ENCODE assay signal across 14 mouse cellular contexts in the genomic region with DNA sequence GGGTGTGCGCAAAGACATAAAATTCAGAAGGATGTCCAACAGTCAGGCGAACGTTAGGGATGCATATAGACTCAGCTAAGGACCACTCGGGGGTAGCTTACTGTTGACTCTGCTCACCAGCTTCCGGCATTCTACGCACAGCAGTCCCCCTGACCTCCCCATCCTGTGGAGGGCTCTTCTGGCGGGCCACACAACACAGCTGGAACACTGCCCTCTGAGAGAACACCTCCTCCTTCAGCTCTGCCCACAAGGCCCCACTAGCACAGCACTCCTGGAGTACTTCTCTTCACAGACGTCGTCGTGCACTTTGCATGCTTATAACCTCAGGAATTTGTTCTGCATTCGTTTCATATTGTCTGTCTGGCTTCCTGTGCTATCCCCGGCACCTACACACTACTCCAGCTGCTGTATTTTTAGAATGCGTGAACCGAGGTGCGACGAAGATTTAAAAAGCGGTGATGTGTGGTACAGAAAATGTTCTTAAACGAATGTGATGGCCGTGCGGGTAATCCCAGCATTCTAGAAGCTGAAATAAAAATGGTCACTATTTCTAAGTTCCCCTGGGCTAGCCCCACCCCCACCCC. TPM values are rescaled to one million over a fixed set of nuclear protein-coding genes. Genes with fewer than 3 reads are reported as not detected.
DNase-seq lines count a peak whose midpoint lies in the region; ATAC-seq lines count a peak whose summit lies in the region.
"Had no signal": no experiment of that assay in that cellular context is flagged by ENCODE, and none has a peak within 500 bp of the region (broad histone marks: within the 10 kb centered on the region; RNA-seq: fewer than 3 reads in every experiment).

No protein-coding gene starts in this region.

- peak; percentile 94 for ATAC-seq in frontal cortex, adult (ENCODE audit: low TSS enrichment)
- peak; percentile 49; the same call in 1 of the 2 replicates for ATAC-seq in kidney, embryonic 16.5 days (ENCODE audit: low FRiP score, low TSS enrichment)
- peak; percentile 63 for ATAC-seq in CD4-positive, CD25-positive, alpha-beta regulatory T cell, adult 4 months

- intact Hi-C loops in left cerebral cortex, postnatal 14 days (cut with DNase I): no loop called here

- peaks cover 9% of the 10 kb centered on the region for H3K4me1 ChIP-seq in kidney, embryonic 16.5 days (ENCODE audit: insufficient read depth, low read length)
- H3K4me1 ChIP-seq: embryonic facial prominence, embryonic 15.5 days; midbrain, embryonic 12.5 days had no signal

- WGBS in kidney, embryonic 16.5 days: 43% methylated on average over 20 of the region's 20 CpGs

- H3K9me3 ChIP-seq in kidney, embryonic 16.5 days (ENCODE audit: low read length): no peaks in the 10 kb centered on the region
- H3K9me3 ChIP-seq: embryonic facial prominence, embryonic 15.5 days; midbrain, embryonic 12.5 days had no signal

- no peak overlapping the region for H3K4me3 ChIP-seq in kidney, embryonic 16.5 days (ENCODE audit: low read length)
- H3K4me3 ChIP-seq: embryonic facial prominence, embryonic 15.5 days; midbrain, embryonic 12.5 days had no signal

- peaks cover 2% of the 10 kb centered on the region; the same call in 1 of the 2 replicates for H3K36me3 ChIP-seq in kidney, embryonic 16.5 days (ENCODE audit: insufficient read depth, low read length)
- H3K36me3 ChIP-seq: embryonic facial prominence, embryonic 15.5 days; midbrain, embryonic 12.5 days had no signal

- 0 out of 2 replicates have a peak overlapping the region, but pooled peaks have one; percentile 4 for H3K27ac ChIP-seq in kidney, embryonic 16.5 days (ENCODE audit: low read length)
- H3K27ac ChIP-seq: embryonic facial prominence, embryonic 15.5 days; midbrain, embryonic 12.5 days had no signal

- no peak for DNase-seq in frontal cortex, postnatal 10 days (ENCODE audit: low spot score in 2 of 2)
- no peak for DNase-seq in kidney, adult 8-10 months
- DNase-seq in left cerebral cortex, postnatal 14 days (ENCODE audit: low spot score in 2 of 2): peak; percentile 49 to 53
- DNase-seq in ovary, postnatal 36 days (ENCODE audit: low spot score): no peak
- DNase-seq in spleen, adult 12 weeks (ENCODE audit: low spot score): no peak
- DNase-seq: adrenal gland, postnatal 36 days; cerebellum, adult 8-10 months; gastrocnemius, postnatal 14 days; thymus, postnatal 4 days had no signal

- no peaks in the 10 kb centered on the region for H3K27me3 ChIP-seq in kidney, embryonic 16.5 days (ENCODE audit: insufficient read depth, low read length)
- H3K27me3 ChIP-seq: embryonic facial prominence, embryonic 15.5 days; midbrain, embryonic 12.5 days had no signal

- no peak overlapping the region for H3K9ac ChIP-seq in kidney, embryonic 16.5 days (replicated peaks; ENCODE audit: low read length)
- H3K9ac ChIP-seq: embryonic facial prominence, embryonic 15.5 days; midbrain, embryonic 12.5 days had no signal

- no peak overlapping the region for H3K4me2 ChIP-seq in kidney, embryonic 16.5 days (replicated peaks; ENCODE audit: low read depth, low read length)
- H3K4me2 ChIP-seq: embryonic facial prominence, embryonic 15.5 days; midbrain, embryonic 12.5 days had no signal

RNA-seq across cellular contexts. Expression of a gene that starts 19.9 kb away (rescaled TPM):
- polyA plus RNA-seq in kidney, embryonic 16.5 days (2015; fragmentation: Nextera tagmentation; extraction: Ambion mirVana): 1.9 and 2.1 TPM in 2 replicates
- polyA plus RNA-seq in CD4-positive, CD25-positive, alpha-beta regulatory T cell, adult 4 months (2017; shearing (Covaris generic)): 1 to 10 TPM; 2.6 to 3.0 TPM
- 10 to 100 TPM; 83.6 to 95.7 TPM for total RNA-seq in left cerebral cortex, postnatal 14 days (2021)

Comparison
In these comparisons a context has a peak if more than half of its experiments do, and no peak if none do; other contexts are left out.
1. DNase-seq: peak in left cerebral cortex, postnatal 14 days (2 of 2); none in frontal cortex, postnatal 10 days (0 of 2), kidney, adult 8-10 months (0 of 2), ovary, postnatal 36 days (single experiment) and spleen, adult 12 weeks (single experiment).
2. Peak in every context shown above with its lines, with median percentiles within 50 percentile points of each other: ATAC-seq.